Mouse (Mus musculus) hindbrain, embryonic 11.5 days (tissue): ENCODE results near the gene Prrt1. TPM values are rescaled to one million over a fixed set of nuclear protein-coding genes. Genes with fewer than 3 reads are reported as not detected.

Experiments
- ATAC-seq: fragments of 200-750 bp; cut with Nextera tagmentation; 2 replicates; pipeline ENCODE4 v1.8.0; 2017; ENCODE audit warnings: mild to moderate bottlenecking, moderate TSS enrichment, moderate library complexity; ENCODE audit not compliant: low FRiP score
- DNase-seq: peaks from one replicate; pipeline ENCODE4 v3.0.0-alpha.2; 2015; ENCODE audit warnings: low spot score
- H3K27ac ChIP-seq: fragments of 300-500 bp; sonication (generic); 2 replicates; pipeline ENCODE4 v1.5.1; 2014; ENCODE audit warnings: mild to moderate bottlenecking, low read depth, low read length
- H3K27me3 ChIP-seq: fragments of 300-500 bp; sonication (generic); 2 replicates; pipeline ENCODE4 v1.6.1; 2014; ENCODE audit warnings: mild to moderate bottlenecking, low read length, moderate library complexity, mixed read lengths; ENCODE audit not compliant: control insufficient read depth, insufficient read depth
- H3K36me3 ChIP-seq: fragments of 300-500 bp; sonication (generic); 2 replicates; pipeline ENCODE4 v1.6.1; 2014; ENCODE audit warnings: mild to moderate bottlenecking, low read length, moderate library complexity, mixed read lengths; ENCODE audit not compliant: control insufficient read depth, insufficient read depth
- H3K4me1 ChIP-seq: fragments of 300-500 bp; sonication (generic); replicated peaks from 2 replicates; pipeline ENCODE4 v1.6.1; 2014; ENCODE audit warnings: low read length, mixed read lengths; ENCODE audit not compliant: control insufficient read depth, insufficient read depth
- H3K4me2 ChIP-seq: fragments of 300-500 bp; sonication (generic); replicated peaks from 2 replicates; pipeline ENCODE4 v1.6.1; 2014; ENCODE audit warnings: mild to moderate bottlenecking, low read depth, low read length
- H3K4me3 ChIP-seq: fragments of 300-500 bp; sonication (generic); 2 replicates; pipeline ENCODE4 v1.5.1; 2014; ENCODE audit warnings: low read depth, low read length
- H3K9ac ChIP-seq: fragments of 300-500 bp; sonication (generic); 2 replicates; pipeline ENCODE4 v1.6.1; 2014; ENCODE audit warnings: low read depth, low read length
- H3K9me3 ChIP-seq: fragments of 300-500 bp; sonication (generic); 2 replicates; pipeline ENCODE4 v1.6.1; 2016; ENCODE audit warnings: low read length; ENCODE audit not compliant: control insufficient read depth
- WGBS: fragments of 180-500 bp; shearing (Covaris S2); extraction: QIAGEN DNeasy Blood & Tissue Kit; methylation state at CpG from one replicate; pipeline ENCODE4 v1.1.7; 2014; 5-methylcytosine and 5-hydroxymethylcytosine counted together
- polyA plus RNA-seq: library from polyadenylated mRNA; unstranded; fragments of >200 nt; fragmentation: Nextera tagmentation; extraction: Ambion mirVana; gene quantifications from 2 replicates; pipeline ENCODE4 v1.2.1, GENCODE M21; 2014

Prrt1 gene
- polyA plus RNA-seq, 1 experiment from 2014 or later, result 2.0 TPM

DNA sequence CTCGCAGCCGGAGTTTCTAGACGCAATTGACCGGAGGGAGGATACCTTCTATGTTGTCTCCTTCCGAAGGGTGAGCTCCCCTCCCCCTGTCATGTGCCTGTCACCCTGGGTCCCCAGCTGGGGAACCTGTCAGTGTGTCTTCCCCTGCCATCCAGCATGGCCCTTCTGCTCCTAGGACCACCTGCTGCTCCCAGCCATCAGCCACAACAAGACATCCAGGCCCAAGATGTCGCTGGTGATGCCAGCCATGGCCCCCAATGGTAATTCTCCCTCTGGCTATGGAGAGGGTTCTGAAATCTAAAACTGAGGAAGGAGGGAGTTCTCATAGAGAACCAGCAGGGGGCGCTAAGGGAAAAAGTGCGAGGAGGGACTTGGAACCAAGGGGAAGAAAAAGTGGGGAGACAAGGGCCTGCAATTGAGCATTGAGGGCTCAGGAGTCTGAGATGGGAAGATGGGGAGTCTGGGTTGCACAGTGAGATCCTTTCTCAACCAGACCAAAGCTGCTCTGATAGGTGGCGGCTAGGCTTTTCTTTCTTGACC is 24.5 kb downstream of the Prrt1 start:
- ATAC-seq (no peak), DNase-seq (peak; percentile 80)
- Histone ChIP-seq H3K27me3 (no peaks in the 10 kb centered on the region), H3K4me2 (no peak overlapping the region), H3K4me1 (no peaks in the 10 kb centered on the region), H3K9ac (no peak overlapping the region), H3K9me3 (no peaks in the 10 kb centered on the region), H3K4me3 (no peak overlapping the region), H3K27ac (no peak overlapping the region), H3K36me3 (peaks cover 15% of the 10 kb centered on the region; the same call in 1 of the 2 replicates)
- 69% methylated on average over 9 of the region's 9 CpGs for WGBS

DNA sequence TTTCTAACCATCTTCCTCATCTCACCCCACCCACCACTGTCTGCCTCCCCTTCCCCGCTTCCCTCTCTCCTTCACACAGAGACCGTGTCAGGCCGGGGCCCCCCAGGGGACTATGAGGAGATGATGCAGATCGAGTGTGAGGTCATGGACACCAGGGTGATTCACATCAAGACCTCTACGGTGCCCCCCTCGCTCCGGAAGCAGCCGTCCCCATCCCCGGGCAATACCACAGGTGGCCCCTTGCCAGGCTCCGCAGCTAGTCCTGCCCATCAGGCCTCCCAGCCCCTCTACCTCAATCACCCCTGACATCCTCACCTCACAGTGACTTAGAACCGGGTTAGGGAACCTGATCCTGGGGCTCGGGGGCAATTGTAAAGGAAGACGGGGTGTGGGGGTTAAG is 25.1 kb downstream of the Prrt1 start:
- Histone ChIP-seq H3K4me2 (no peak overlapping the region), H3K9me3 (no peaks in the 10 kb centered on the region), H3K4me1 (no peaks in the 10 kb centered on the region), H3K9ac (no peak overlapping the region), H3K27ac (no peak overlapping the region), H3K4me3 (no peak overlapping the region), H3K36me3 (peaks cover 12% of the 10 kb centered on the region; the same call in 1 of the 2 replicates), H3K27me3 (no peaks in the 10 kb centered on the region)
- DNase-seq, result no peak
- no peak for ATAC-seq
- WGBS, result 95% methylated on average over 13 of the region's 13 CpGs

DNA sequence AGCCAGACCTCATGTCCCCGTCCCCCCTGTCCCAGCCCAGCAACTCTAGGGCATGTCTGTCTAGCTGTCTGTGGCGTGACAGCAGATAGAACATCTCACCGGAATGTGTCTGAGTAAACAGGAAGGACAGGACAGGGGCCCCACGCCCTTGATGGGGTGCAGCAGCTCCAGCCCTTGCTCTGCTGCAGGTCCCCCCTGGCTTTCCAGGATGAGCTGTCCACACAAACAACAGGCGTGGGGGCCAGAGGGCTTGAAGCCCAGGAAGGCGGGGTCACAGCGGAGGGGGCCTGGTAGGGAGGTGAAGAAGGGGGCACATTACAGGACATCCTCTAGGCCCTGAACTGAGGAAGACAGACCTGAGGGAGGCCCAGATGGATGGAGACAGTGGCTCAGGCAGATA is 25.8 kb downstream of the Prrt1 start:
- peaks cover under 1% of the 10 kb centered on the region; the same call in 1 of the 2 replicates for H3K27me3 ChIP-seq
- no peaks in the 10 kb centered on the region for H3K9me3 ChIP-seq
- H3K27ac ChIP-seq, result no peak overlapping the region
- no peak overlapping the region for H3K4me3 ChIP-seq
- no peak overlapping the region for H3K4me2 ChIP-seq
- H3K9ac ChIP-seq, result no peak overlapping the region
- WGBS, result 91% methylated on average over 7 of the region's 7 CpGs
- ATAC-seq (no peak), DNase-seq (no peak)
- H3K36me3 ChIP-seq, result peaks cover 8% of the 10 kb centered on the region; the same call in 1 of the 2 replicates
- no peaks in the 10 kb centered on the region for H3K4me1 ChIP-seq

DNA sequence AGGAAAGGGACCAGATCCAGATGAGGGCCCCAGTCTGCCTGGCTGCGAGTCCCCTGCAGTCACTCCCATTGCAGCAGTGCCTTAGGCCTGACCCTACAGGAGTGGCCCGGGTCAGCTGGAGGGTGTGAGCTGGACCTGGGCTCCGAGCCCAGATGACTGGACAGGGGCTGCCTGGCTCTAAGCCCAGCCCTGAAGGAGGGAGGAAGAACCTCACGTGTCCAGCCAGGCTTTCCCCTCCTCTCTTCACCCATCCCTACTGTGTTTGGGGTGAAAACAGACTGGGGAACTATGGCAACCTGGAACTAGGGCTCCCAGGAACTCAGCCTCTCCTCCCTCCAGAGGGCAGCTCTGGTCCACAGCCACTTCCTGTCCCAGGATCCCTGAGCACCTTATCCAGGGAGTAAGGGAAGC is 26.3 kb downstream of the Prrt1 start:
- Histone ChIP-seq H3K36me3 (peaks cover 7% of the 10 kb centered on the region; the same call in 1 of the 2 replicates), H3K4me3 (no peak overlapping the region), H3K27me3 (peaks cover 3% of the 10 kb centered on the region; the same call in 1 of the 2 replicates), H3K9ac (no peak overlapping the region), H3K27ac (no peak overlapping the region), H3K4me1 (no peaks in the 10 kb centered on the region), H3K9me3 (no peaks in the 10 kb centered on the region), H3K4me2 (no peak overlapping the region)
- WGBS, result 66% methylated on average over 4 of the region's 4 CpGs
- ATAC-seq (no peak), DNase-seq (no peak)

DNA sequence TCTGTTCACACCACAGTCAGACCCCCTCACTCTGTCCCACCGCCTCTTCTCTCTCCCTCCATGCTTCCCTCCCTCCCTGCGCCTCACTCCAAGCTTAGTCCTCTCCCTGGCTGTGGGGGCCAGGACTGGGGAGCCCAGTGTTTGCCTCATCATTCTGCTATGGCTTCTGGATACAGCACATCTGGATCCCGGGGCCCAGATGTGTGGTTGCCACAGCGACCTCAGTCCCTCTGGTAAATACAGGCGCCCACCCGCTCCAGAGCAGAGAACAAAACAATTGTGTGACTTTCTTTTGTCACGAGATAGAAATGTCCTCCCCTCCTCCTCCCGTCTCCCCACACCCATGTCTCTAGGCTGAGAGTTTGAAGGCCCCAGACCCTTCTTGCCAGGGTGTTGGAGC is 27.3 kb downstream of the Prrt1 start:
- WGBS, result 50% methylated on average over 8 of the region's 8 CpGs
- Histone ChIP-seq H3K4me1 (no peaks in the 10 kb centered on the region), H3K27me3 (peaks cover 12% of the 10 kb centered on the region; the same call in 1 of the 2 replicates), H3K27ac (no peak overlapping the region), H3K4me2 (no peak overlapping the region), H3K9ac (no peak overlapping the region), H3K36me3 (peaks cover 5% of the 10 kb centered on the region; the same call in 1 of the 2 replicates), H3K9me3 (no peaks in the 10 kb centered on the region), H3K4me3 (no peak overlapping the region)
- DNase-seq (no peak), ATAC-seq (no peak)

DNA sequence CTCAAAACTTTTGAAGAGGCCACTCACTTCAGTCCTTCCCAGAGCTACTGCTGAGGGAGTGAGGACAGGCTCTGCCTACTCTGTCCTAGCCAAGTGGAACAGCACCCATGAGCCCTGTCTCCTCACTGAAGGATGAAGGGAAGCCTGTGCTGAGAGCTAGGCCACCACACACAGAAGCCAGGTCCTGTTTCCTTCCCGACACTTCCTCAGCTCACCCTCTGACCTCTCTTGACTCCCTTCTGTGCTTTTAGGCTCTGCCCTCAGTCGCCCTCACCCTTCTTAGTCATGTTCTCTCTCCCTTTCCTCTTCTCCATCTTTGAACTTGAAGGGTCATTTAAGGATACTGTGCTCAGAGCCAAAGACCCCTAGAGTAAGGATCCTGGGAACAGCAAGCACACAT is 27.9 kb downstream of the Prrt1 start:
- Histone ChIP-seq H3K36me3 (peaks cover 5% of the 10 kb centered on the region; the same call in 1 of the 2 replicates), H3K9ac (no peak overlapping the region), H3K27ac (no peak overlapping the region), H3K27me3 (peaks cover 12% of the 10 kb centered on the region; the same call in 1 of the 2 replicates), H3K4me1 (no peaks in the 10 kb centered on the region), H3K9me3 (no peaks in the 10 kb centered on the region), H3K4me3 (no peak overlapping the region), H3K4me2 (no peak overlapping the region)
- DNase-seq (no peak), ATAC-seq (no peak)
- 49% methylated on average over 2 of the region's 2 CpGs for WGBS

DNA sequence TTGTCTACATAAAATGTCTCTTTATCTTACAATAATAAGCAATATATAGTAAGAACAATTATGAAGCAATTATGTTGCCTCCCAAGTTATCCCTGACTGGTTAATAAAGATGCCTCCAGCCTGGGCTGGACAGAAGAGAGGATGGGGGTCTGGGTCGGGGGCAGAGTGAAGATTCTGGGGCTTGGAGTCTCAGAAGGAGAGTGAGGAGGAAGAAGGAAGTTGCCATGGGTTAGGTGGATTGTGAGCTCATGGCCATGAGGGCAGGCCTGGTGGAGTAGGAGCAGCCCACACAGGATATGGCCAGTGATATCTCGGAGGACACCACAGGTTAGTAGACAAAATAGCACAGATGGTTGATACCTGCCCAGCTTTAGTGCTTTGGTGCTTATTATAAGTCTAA is 28.8 kb downstream of the Prrt1 start:
- Histone ChIP-seq H3K9ac (no peak overlapping the region), H3K4me2 (no peak overlapping the region), H3K9me3 (no peaks in the 10 kb centered on the region), H3K36me3 (no peaks in the 10 kb centered on the region), H3K4me1 (no peaks in the 10 kb centered on the region), H3K27ac (no peak overlapping the region), H3K27me3 (peaks cover 12% of the 10 kb centered on the region; the same call in 1 of the 2 replicates), H3K4me3 (no peak overlapping the region)
- ATAC-seq (no peak), DNase-seq (no peak)
- 81% methylated on average over 2 of the region's 2 CpGs for WGBS

DNA sequence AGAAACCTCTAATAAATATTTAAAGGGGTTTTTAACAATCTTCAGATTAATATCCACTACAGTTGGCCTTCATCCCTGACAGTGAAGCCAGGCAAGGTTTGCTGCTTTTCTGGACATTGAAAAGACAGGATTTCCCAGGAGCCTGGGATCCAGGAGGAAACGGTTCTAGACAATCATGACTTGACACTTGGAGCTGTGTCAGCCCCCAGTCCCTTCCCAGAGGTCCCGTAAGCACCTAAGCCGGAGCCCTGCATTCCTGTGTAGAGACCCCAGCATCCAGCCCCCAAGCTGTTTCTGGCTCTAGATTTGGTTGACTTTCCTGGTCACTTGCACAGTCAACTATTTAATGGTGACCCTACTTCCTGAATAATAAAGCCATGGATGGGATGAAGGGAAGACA is 29.3 kb downstream of the Prrt1 start:
- H3K27me3 ChIP-seq, result peaks cover 12% of the 10 kb centered on the region; the same call in 1 of the 2 replicates
- H3K4me1 ChIP-seq, result no peaks in the 10 kb centered on the region
- no peak overlapping the region for H3K4me3 ChIP-seq
- no peak overlapping the region for H3K27ac ChIP-seq
- ATAC-seq (no peak), DNase-seq (no peak)
- 79% methylated on average over 3 of the region's 3 CpGs for WGBS
- no peak overlapping the region for H3K4me2 ChIP-seq
- no peaks in the 10 kb centered on the region for H3K36me3 ChIP-seq
- no peaks in the 10 kb centered on the region for H3K9me3 ChIP-seq
- H3K9ac ChIP-seq, result no peak overlapping the region

DNA sequence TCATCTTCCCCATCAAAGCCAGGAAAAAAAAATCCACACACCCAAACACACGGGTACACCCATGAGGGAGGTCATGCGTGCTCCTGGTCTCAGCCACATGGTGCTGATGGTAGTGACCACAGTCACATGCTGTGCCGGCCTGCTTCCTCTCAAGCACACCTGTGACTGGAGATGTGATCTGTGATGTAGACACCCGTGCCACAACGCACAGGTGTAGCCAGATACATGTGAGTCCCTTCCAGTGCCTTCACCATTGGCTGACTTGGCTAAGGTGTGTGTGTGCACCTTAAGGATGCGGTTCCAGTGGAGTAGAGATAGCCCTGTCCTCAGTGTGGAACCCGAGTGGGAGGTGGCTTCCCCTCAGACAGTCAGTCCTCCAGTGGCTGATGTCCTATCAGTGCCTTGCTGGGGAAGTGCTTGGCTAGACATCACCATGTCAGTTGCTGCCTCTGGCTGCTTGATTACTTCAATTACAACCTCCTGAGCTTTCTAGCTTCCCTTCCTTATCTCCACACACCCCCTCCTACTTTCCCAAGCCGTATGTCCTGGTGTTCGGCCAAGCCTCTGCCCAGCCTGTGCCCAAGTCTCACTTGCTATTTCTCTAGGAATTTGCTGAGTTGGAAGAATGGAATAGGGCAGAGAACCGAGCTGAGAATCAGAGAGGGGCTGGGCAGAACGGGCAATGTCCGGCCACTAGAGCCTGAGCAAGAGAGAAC is 30.0 kb downstream of the Prrt1 start:
- no peak overlapping the region for H3K4me3 ChIP-seq
- DNase-seq, result no peak
- 69% methylated on average over 12 of the region's 12 CpGs for WGBS
- H3K4me2 ChIP-seq, result no peak overlapping the region
- H3K4me1 ChIP-seq, result no peaks in the 10 kb centered on the region
- no peaks in the 10 kb centered on the region for H3K9me3 ChIP-seq
- H3K27me3 ChIP-seq, result peaks cover 12% of the 10 kb centered on the region; the same call in 1 of the 2 replicates
- H3K27ac ChIP-seq, result no peak overlapping the region
- ATAC-seq, result no peak
- H3K9ac ChIP-seq, result no peak overlapping the region
- H3K36me3 ChIP-seq, result no peaks in the 10 kb centered on the region
